In the genomic region with DNA sequence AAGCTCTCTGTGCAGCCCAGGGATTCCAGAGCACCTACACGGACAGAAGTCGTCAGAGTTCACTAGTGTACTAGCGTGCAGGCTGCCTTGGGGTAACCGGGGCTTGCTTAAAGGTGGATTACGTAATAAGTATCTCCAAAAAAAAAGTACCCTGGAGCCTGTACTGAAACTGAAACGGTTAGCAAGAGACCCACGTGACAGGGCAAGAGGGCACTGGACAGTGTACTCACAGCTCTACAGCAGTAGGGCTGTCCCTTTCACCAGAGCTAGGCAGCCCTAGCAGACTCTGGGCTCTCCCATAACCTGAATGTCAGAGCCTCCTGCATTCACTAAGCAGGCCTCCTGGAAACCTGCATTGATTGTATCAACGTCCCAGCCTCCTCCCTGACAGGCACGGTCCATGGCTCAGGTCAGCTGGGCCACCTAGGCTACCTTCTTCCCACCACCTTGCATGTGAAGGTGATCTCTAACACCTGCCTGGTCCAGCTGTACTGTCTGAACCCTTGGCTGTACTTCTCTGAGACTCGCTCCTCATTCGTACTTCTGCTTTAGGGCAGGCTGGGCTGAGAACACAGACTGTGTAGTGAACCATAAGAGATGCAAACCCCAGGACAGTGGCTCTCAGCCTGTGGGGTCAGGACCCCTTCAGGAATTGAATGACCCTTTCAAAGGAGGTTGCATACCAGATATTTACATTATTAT, we compare ENCODE assay signal across 18 mouse cellular contexts.
A peak's percentile ranks its signal among the peaks of the same experiment; 100 is the strongest.
DNase-seq lines count a peak whose midpoint lies in the region; ATAC-seq and TF ChIP-seq lines count a peak whose summit lies in the region.
"Had no signal": no experiment of that assay in that cellular context is flagged by ENCODE, and none has a peak within 500 bp of the region (broad histone marks: within the 10 kb centered on the region; RNA-seq: fewer than 3 reads in every experiment).

No protein-coding gene starts in this region.

- no peaks in the 10 kb centered on the region; the same call in 1 of the 2 replicates for H3K36me3 ChIP-seq in liver, embryonic 16.5 days (ENCODE audit: control insufficient read depth, insufficient read depth)
- peaks cover 7% of the 10 kb centered on the region; the same call in 1 of the 2 replicates for H3K36me3 ChIP-seq in midbrain, embryonic 16.5 days (ENCODE audit: control insufficient read depth, insufficient read depth, low read length)
- H3K36me3 ChIP-seq in hindbrain, embryonic 14.5 days (replicated peaks; ENCODE audit: control insufficient read depth, insufficient read depth) = peaks cover 12% of the 10 kb centered on the region; the same call in 1 of the 2 replicates
- H3K36me3 ChIP-seq: G1E had no signal

- H3K9me3 ChIP-seq in liver, embryonic 16.5 days (replicated peaks; ENCODE audit: control insufficient read depth, low read length) = no peaks in the 10 kb centered on the region
- H3K9me3 ChIP-seq in midbrain, embryonic 16.5 days (replicated peaks; ENCODE audit: control insufficient read depth, low read length, poor library complexity, severe bottlenecking) = no peaks in the 10 kb centered on the region
- H3K9me3 ChIP-seq in hindbrain, embryonic 14.5 days (ENCODE audit: control insufficient read depth, low read length) = no peaks in the 10 kb centered on the region
- H3K9me3 ChIP-seq: embryonic facial prominence, embryonic 15.5 days; midbrain, embryonic 15.5 days; neural tube, embryonic 13.5 days had no signal

- no peak overlapping the region for H3K4me2 ChIP-seq in liver, embryonic 16.5 days (ENCODE audit: low read depth, low read length)
- no peak overlapping the region for H3K4me2 ChIP-seq in midbrain, embryonic 16.5 days (ENCODE audit: low read length)
- no peak overlapping the region for H3K4me2 ChIP-seq in hindbrain, embryonic 14.5 days (replicated peaks)
- H3K4me2 ChIP-seq: embryonic facial prominence, embryonic 15.5 days; lung, embryonic 14.5 days; midbrain, embryonic 15.5 days; neural tube, embryonic 13.5 days had no signal

- no peak for TF ChIP-seq CTCF in gastrocnemius, adult 2 months (IDR thresholded peaks at IDR 0.05)

- H3K4me1 ChIP-seq in liver, embryonic 16.5 days (ENCODE audit: control insufficient read depth, low read depth, low read length) = no peaks in the 10 kb centered on the region
- no peaks in the 10 kb centered on the region for H3K4me1 ChIP-seq in midbrain, embryonic 16.5 days (ENCODE audit: control insufficient read depth, insufficient read depth, low read length)
- no peaks in the 10 kb centered on the region for H3K4me1 ChIP-seq in hindbrain, embryonic 14.5 days (replicated peaks; ENCODE audit: control insufficient read depth, insufficient read depth, low read length)
- H3K4me1 ChIP-seq: embryonic facial prominence, embryonic 15.5 days; midbrain, embryonic 15.5 days; neural tube, embryonic 13.5 days had no signal

- DNase-seq in gastrocnemius, adult 2 months = no peak
- no peak for DNase-seq in gastrocnemius, adult 18-20 months (ENCODE audit: low spot score)
- peak; percentile 69 for DNase-seq in kidney, adult 9 months
- DNase-seq in hindbrain, embryonic 14.5 days (ENCODE audit: low spot score) = no peak
- no peak for DNase-seq in MN1 (ENCODE audit: low spot score)
- DNase-seq: lung, embryonic 14.5 days; right cerebral cortex, adult 18-20 months; thymus, adult 2 months had no signal

- intact Hi-C loops in gastrocnemius, adult 2 months (cut with DNase I) = no loop called here

- peak; percentile 94 for ATAC-seq in liver, embryonic 16.5 days (ENCODE audit: low read depth)
- peak; percentile 72 for ATAC-seq in megakaryocyte, adult 5-6 weeks (ENCODE audit: poor library complexity, severe bottlenecking)
- no peak for ATAC-seq in midbrain, embryonic 16.5 days
- ATAC-seq in hindbrain, embryonic 14.5 days (ENCODE audit: low FRiP score) = no peak
- ATAC-seq: forebrain, embryonic 16.5 days; hindbrain, embryonic 16.5 days; midbrain, embryonic 15.5 days had no signal

- H3K4me3 ChIP-seq in gastrocnemius, adult 2 months = peak overlapping the region; percentile 13; the same call in 1 of the 2 replicates
- H3K4me3 ChIP-seq in liver, embryonic 16.5 days (ENCODE audit: low read depth, low read length) = no peak overlapping the region
- H3K4me3 ChIP-seq in midbrain, embryonic 16.5 days (ENCODE audit: low read depth, low read length) = no peak overlapping the region
- no peak overlapping the region for H3K4me3 ChIP-seq in hindbrain, embryonic 14.5 days (replicated peaks; ENCODE audit: low read length)
- H3K4me3 ChIP-seq: embryonic facial prominence, embryonic 15.5 days; left cerebral cortex, adult 2 months; midbrain, embryonic 15.5 days; neural tube, embryonic 13.5 days had no signal

- peak overlapping the region; percentile 20; the same call in 1 of the 2 replicates for H3K27ac ChIP-seq in gastrocnemius, adult 2 months
- H3K27ac ChIP-seq in liver, embryonic 16.5 days (ENCODE audit: low read length) = peak overlapping the region; percentile 67
- no peak overlapping the region for H3K27ac ChIP-seq in midbrain, embryonic 16.5 days (ENCODE audit: low read length)
- no peak overlapping the region for H3K27ac ChIP-seq in hindbrain, embryonic 14.5 days
- H3K27ac ChIP-seq: embryonic facial prominence, embryonic 15.5 days; left cerebral cortex, adult 2 months; midbrain, embryonic 15.5 days; neural tube, embryonic 13.5 days had no signal

- H3K27me3 ChIP-seq in liver, embryonic 16.5 days (ENCODE audit: control insufficient read depth, insufficient read depth, low read depth, low read length) = no peaks in the 10 kb centered on the region
- no peaks in the 10 kb centered on the region for H3K27me3 ChIP-seq in midbrain, embryonic 16.5 days (ENCODE audit: control insufficient read depth, insufficient read depth, low read depth, low read length)
- no peaks in the 10 kb centered on the region for H3K27me3 ChIP-seq in hindbrain, embryonic 14.5 days (ENCODE audit: control insufficient read depth, insufficient read depth, low read length)
- H3K27me3 ChIP-seq: embryonic facial prominence, embryonic 15.5 days; midbrain, embryonic 15.5 days; neural tube, embryonic 13.5 days had no signal

- 48% methylated on average over 11 of the region's 11 CpGs for WGBS in liver, embryonic 16.5 days (ENCODE audit: insufficient replicate concordance)
- 86% methylated on average over 11 of the region's 11 CpGs for WGBS in midbrain, embryonic 16.5 days
- 88% methylated on average over 11 of the region's 11 CpGs for WGBS in hindbrain, embryonic 14.5 days

- no peak overlapping the region for H3K9ac ChIP-seq in liver, embryonic 16.5 days (ENCODE audit: low read depth, low read length)
- no peak overlapping the region for H3K9ac ChIP-seq in midbrain, embryonic 16.5 days (ENCODE audit: low read depth, low read length)
- no peak overlapping the region for H3K9ac ChIP-seq in hindbrain, embryonic 14.5 days
- H3K9ac ChIP-seq: embryonic facial prominence, embryonic 15.5 days; lung, embryonic 14.5 days; midbrain, embryonic 15.5 days; neural tube, embryonic 13.5 days had no signal

Comparison
In these comparisons a context has a peak if more than half of its experiments do, and no peak if none do; other contexts are left out.
1. H3K27ac ChIP-seq: peak in gastrocnemius, adult 2 months (single experiment) and liver, embryonic 16.5 days (single experiment); none in midbrain, embryonic 16.5 days (single experiment) and hindbrain, embryonic 14.5 days (single experiment).
2. ATAC-seq: peak in liver, embryonic 16.5 days (single experiment) and megakaryocyte, adult 5-6 weeks (single experiment); none in midbrain, embryonic 16.5 days (single experiment) and hindbrain, embryonic 14.5 days (single experiment).